Mouse (Mus musculus) CH12.LX (cell line): ENCODE measurements around the gene Atp1b3.

Experiments used
- CTCF ChIP-seq, 2 experiments: IDR thresholded peaks in 1 of 2; conservative IDR thresholded peaks in 1 of 2; 2 replicates each; pipeline ENCODE4 v1.5.1; 2011 to 2012; ENCODE audit warnings: low read depth in 2 of 2, low read length in 2 of 2, improper control_type of control experiment in 1 of 2, inconsistent platforms in 1 of 2, mild to moderate bottlenecking in 1 of 2, moderate library complexity in 1 of 2
- ETS1 ChIP-seq: conservative IDR thresholded peaks from 2 replicates; pipeline ENCODE4 v1.6.1; 2012; ENCODE audit warnings: low read depth, mild to moderate bottlenecking, inconsistent platforms, low read length, improper control_type of control experiment, moderate library complexity

DNA sequence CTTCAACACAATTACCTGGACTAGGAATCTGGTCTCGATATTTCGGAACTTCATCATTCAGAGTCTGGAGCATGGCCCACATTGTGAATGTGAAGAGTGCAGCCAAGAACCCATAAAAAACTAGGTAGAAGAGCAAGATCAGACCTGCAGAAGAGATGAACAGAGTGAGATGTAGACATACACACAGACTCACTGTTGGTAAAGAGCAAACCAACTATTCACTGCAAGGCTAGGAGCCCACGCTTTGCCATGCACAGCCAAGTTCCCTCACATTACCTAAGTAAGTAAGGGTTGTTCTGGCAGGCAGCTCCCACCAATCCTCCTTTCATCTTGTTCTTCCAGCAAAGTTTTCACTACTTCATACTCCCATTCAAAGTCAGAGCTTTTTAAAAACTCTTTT lies 18.5 kb downstream of the Atp1b3 start:
- TF ChIP-seq CTCF (conservative IDR thresholded peaks at IDR 0.05 in 1 of 2, IDR thresholded peaks at IDR 0.05 in 1 of 2; ENCODE audit: low read depth in 2 of 2, low read length in 2 of 2) (no peak), ETS1 (no peak)
